Mouse (Mus musculus) spleen, adult 2 months (tissue): ENCODE data around the gene Megf11.

Experiments
- CTCF ChIP-seq: fragments of 200-500 bp; IDR thresholded peaks from 2 replicates; pipeline ENCODE4 v1.5.1; 2011; ENCODE audit warnings: mild to moderate bottlenecking, inconsistent platforms; ENCODE audit not compliant: insufficient read depth, insufficient read length, insufficient replicate concordance; ENCODE audit errors: extremely low read depth
- POLR2A ChIP-seq: fragments of 200-500 bp; IDR thresholded peaks from 2 replicates; pipeline ENCODE4 v1.6.1; 2011; ENCODE audit warnings: low read depth, low read length, inconsistent platforms

DNA sequence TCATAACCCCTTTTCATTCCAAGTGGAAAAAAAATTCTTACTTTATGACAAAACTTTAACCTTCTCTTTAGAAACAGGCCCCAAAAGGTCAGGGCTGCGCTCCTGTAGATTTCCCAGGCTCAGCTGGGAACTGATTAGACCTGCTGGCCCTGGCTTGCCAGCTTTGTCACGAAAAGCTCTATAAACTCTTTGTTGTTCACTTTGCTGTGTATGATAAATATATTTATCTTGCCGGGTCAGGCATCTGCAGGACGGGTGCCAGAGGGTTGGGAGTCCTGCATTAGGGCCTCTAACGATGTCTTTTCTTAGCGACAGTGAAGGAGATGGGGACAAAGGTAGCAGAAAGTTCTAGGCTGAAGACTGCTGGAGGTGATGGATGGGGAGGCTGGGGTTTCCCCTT, 87.3 kb downstream of the Megf11 start:
- TF ChIP-seq CTCF (no peak), POLR2A (no peak)
